Mouse (Mus musculus) liver, embryonic 16.5 days (tissue): ENCODE results near the gene Ptbp3. TPM values are rescaled to one million over a fixed set of nuclear protein-coding genes. Genes with fewer than 3 reads are reported as not detected.

ENCODE experiments used
- ATAC-seq: fragments of 200-750 bp; cut with Nextera tagmentation; 2 replicates; pipeline ENCODE4 v1.8.0; 2017; ENCODE audit warnings: low read depth, mild to moderate bottlenecking, moderate number of reproducible peaks, moderate library complexity
- H3K27ac ChIP-seq: fragments of 300-500 bp; sonication (generic); 2 replicates; pipeline ENCODE4 v1.5.1; 2014; ENCODE audit warnings: mild to moderate bottlenecking, low read length
- H3K27me3 ChIP-seq: fragments of 300-500 bp; sonication (generic); 2 replicates; pipeline ENCODE4 v1.6.1; 2014; ENCODE audit warnings: low read depth, low read length, mixed read lengths; ENCODE audit not compliant: control insufficient read depth, insufficient read depth
- H3K36me3 ChIP-seq: fragments of 300-500 bp; sonication (generic); 2 replicates; pipeline ENCODE4 v1.6.1; 2014; ENCODE audit warnings: mild to moderate bottlenecking; ENCODE audit not compliant: control insufficient read depth, insufficient read depth
- H3K4me1 ChIP-seq: fragments of 300-500 bp; sonication (generic); 2 replicates; pipeline ENCODE4 v1.6.1; 2014; ENCODE audit warnings: low read depth, low read length, mixed read lengths; ENCODE audit not compliant: control insufficient read depth
- H3K4me2 ChIP-seq: fragments of 300-500 bp; sonication (generic); 2 replicates; pipeline ENCODE4 v1.6.1; 2014; ENCODE audit warnings: low read depth, low read length, mixed read lengths
- H3K4me3 ChIP-seq: fragments of 300-500 bp; sonication (generic); 2 replicates; pipeline ENCODE4 v1.5.1; 2014; ENCODE audit warnings: low read depth, mild to moderate bottlenecking, low read length
- H3K9ac ChIP-seq: fragments of 300-500 bp; sonication (generic); 2 replicates; pipeline ENCODE4 v1.6.1; 2014; ENCODE audit warnings: low read depth, low read length
- H3K9me3 ChIP-seq: fragments of 300-500 bp; sonication (generic); replicated peaks from 2 replicates; pipeline ENCODE4 v1.6.1; 2016; ENCODE audit warnings: low read length; ENCODE audit not compliant: control insufficient read depth
- WGBS: fragments of 180-500 bp; shearing (Covaris S2); extraction: QIAGEN DNeasy Blood & Tissue Kit; methylation state at CpG from one replicate; pipeline ENCODE4 v1.1.7; 2014; ENCODE audit not compliant: insufficient replicate concordance; 5-methylcytosine and 5-hydroxymethylcytosine counted together
- polyA plus RNA-seq: library from polyadenylated mRNA; unstranded; fragments of >200 nt; fragmentation: Nextera tagmentation; extraction: Ambion mirVana; gene quantifications from 2 replicates; pipeline ENCODE4 v1.2.1, GENCODE M21; 2015

Ptbp3 gene
- 52.4 and 54.2 TPM in 2 replicates for polyA plus RNA-seq

- under 1% methylated on average over 65 of the region's 83 CpGs for WGBS
- Histone ChIP-seq H3K27ac (peak within 1 kb of the TSS; percentile 100), H3K27me3 (no peaks in the 10 kb centered on the region), H3K9me3 (no peaks in the 10 kb centered on the region), H3K36me3 (no peaks in the 10 kb centered on the region), H3K9ac (peak within 1 kb of the TSS; percentile 100), H3K4me2 (peak within 1 kb of the TSS; percentile 98), H3K4me1 (peaks cover 17% of the 10 kb centered on the region), H3K4me3 (peak within 1 kb of the TSS; percentile 99)
- ATAC-seq, result peak; percentile 90
Observed at GRCm38 (mm10) chr4:59549175-59549976, at the start of gene Ptbp3. Gene Ptbp3 (minus strand): TSS chr4:59549364.

- Histone ChIP-seq H3K4me1 (peaks cover 2% of the 10 kb centered on the region; the same call in 1 of the 2 replicates), H3K9ac (no peak overlapping the region), H3K36me3 (no peaks in the 10 kb centered on the region; the same call in 1 of the 2 replicates), H3K27ac (no peak overlapping the region), H3K4me3 (no peak overlapping the region), H3K9me3 (no peaks in the 10 kb centered on the region), H3K27me3 (no peaks in the 10 kb centered on the region), H3K4me2 (no peak overlapping the region)
- ATAC-seq, result no peak
- WGBS, result 78% methylated on average over 2 of the region's 2 CpGs
Observed at GRCm38 (mm10) chr4:59596556-59596955, 47.4 kb upstream of the Ptbp3 start.

- Histone ChIP-seq H3K4me2 (no peak overlapping the region), H3K4me3 (no peak overlapping the region), H3K9me3 (no peaks in the 10 kb centered on the region), H3K4me1 (peaks cover 3% of the 10 kb centered on the region; the same call in 1 of the 2 replicates), H3K9ac (no peak overlapping the region), H3K27me3 (no peaks in the 10 kb centered on the region), H3K27ac (no peak overlapping the region), H3K36me3 (no peaks in the 10 kb centered on the region; the same call in 1 of the 2 replicates)
- ATAC-seq, result no peak
- WGBS, result 48% methylated on average over 2 of the region's 2 CpGs
Observed at GRCm38 (mm10) chr4:59594614-59595013, 45.5 kb upstream of the Ptbp3 start.

- Histone ChIP-seq H3K9me3 (no peaks in the 10 kb centered on the region), H3K27ac (no peak overlapping the region), H3K27me3 (no peaks in the 10 kb centered on the region), H3K9ac (no peak overlapping the region), H3K4me2 (no peak overlapping the region), H3K36me3 (no peaks in the 10 kb centered on the region), H3K4me1 (peaks cover 3% of the 10 kb centered on the region), H3K4me3 (no peak overlapping the region)
- no peak for ATAC-seq
- WGBS, result 86% methylated on average over 1 of the region's 1 CpGs
Observed at GRCm38 (mm10) chr4:59587872-59588226, 38.7 kb upstream of the Ptbp3 start.

- no peaks in the 10 kb centered on the region for H3K9me3 ChIP-seq
- no peaks in the 10 kb centered on the region for H3K36me3 ChIP-seq
- no peak overlapping the region for H3K9ac ChIP-seq
- H3K27ac ChIP-seq, result no peak overlapping the region
- no peak overlapping the region for H3K4me3 ChIP-seq
- no peaks in the 10 kb centered on the region for H3K27me3 ChIP-seq
- peaks cover 6% of the 10 kb centered on the region for H3K4me1 ChIP-seq
- H3K4me2 ChIP-seq, result no peak overlapping the region
- no peak for ATAC-seq
- 42% methylated on average over 2 of the region's 2 CpGs for whole genome bisulfite sequencing
Observed at GRCm38 (mm10) chr4:59587215-59587871, 38.2 kb upstream of the Ptbp3 start.

GRCm38 (mm10) chr4:59585097-59585496 lies 35.9 kb upstream of the Ptbp3 start:
- Histone ChIP-seq H3K4me3 (no peak overlapping the region), H3K4me2 (no peak overlapping the region), H3K9ac (no peak overlapping the region), H3K27ac (no peak overlapping the region), H3K27me3 (no peaks in the 10 kb centered on the region), H3K9me3 (no peaks in the 10 kb centered on the region), H3K36me3 (no peaks in the 10 kb centered on the region), H3K4me1 (peaks cover 12% of the 10 kb centered on the region)
- ATAC-seq, result no peak
- WGBS, result 70% methylated on average over 5 of the region's 5 CpGs

GRCm38 (mm10) chr4:59582186-59582585 lies 33.0 kb upstream of the Ptbp3 start:
- Histone ChIP-seq H3K9me3 (no peaks in the 10 kb centered on the region), H3K27me3 (no peaks in the 10 kb centered on the region), H3K4me2 (peak overlapping the region; percentile 99), H3K27ac (peak overlapping the region; percentile 90), H3K4me1 (peaks cover 14% of the 10 kb centered on the region), H3K9ac (peak overlapping the region; percentile 85), H3K4me3 (peak overlapping the region; percentile 84), H3K36me3 (no peaks in the 10 kb centered on the region)
- ATAC-seq, result no peak
- 28% methylated on average over 6 of the region's 6 CpGs for WGBS

- H3K27me3 ChIP-seq, result no peaks in the 10 kb centered on the region
- peak within 1 kb of the TSS; percentile 84 for H3K4me3 ChIP-seq
- H3K4me1 ChIP-seq, result peaks cover 14% of the 10 kb centered on the region
- H3K36me3 ChIP-seq, result no peaks in the 10 kb centered on the region
- H3K9ac ChIP-seq, result peak within 1 kb of the TSS; percentile 85
- peak within 1 kb of the TSS; percentile 92 for H3K27ac ChIP-seq
- peak; percentile 96 for ATAC-seq
- H3K4me2 ChIP-seq, result peak within 1 kb of the TSS; percentile 99
- no peaks in the 10 kb centered on the region for H3K9me3 ChIP-seq
- WGBS, result under 1% methylated on average over 61 of the region's 61 CpGs
Observed at GRCm38 (mm10) chr4:59581314-59582185, 32.4 kb upstream of the Ptbp3 start, which contains the start of gene Hsdl2. Gene Hsdl2 (plus strand): TSS chr4:59581563.
